Mouse (Mus musculus): ENCODE measurements around the gene Kctd4.
"Not testable (repeated sequence)": the region's sequence is repeated elsewhere in the genome, so short reads cannot be mapped to it uniquely, and the experiment has no call there.

Gene Kctd4

DNA sequence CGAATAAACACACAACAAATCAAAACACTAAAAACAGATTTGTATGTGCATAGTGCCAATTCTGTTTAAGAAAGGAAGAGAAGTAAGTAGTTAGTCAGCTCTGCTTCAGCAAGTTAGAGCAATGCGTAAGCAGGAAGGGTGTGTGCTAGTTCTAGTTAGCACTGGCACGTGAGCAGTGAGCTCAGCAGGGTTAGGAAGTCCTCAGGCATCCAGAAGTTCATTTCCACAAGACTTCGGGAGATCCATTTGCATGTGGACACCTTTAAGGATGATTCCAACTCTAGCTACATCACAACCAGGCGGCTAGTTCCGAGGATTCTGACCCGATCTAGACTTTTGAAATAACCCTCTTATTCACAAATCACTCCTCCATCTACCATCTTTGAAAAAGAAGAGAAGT, at the start of gene Kctd4:
Gene Kctd4, plus strand, starts transcription at position 244 of the 400 bp plus-strand sequence.
- DNase-seq (ENCODE audit: extremely low read depth, low read depth) = no peak

- DNase-seq (ENCODE audit: extremely low read depth, low read depth) = no peak
Observed at GRCm38 (mm10) chr14:75906931-75907330, 47.9 kb upstream of the Kctd4 start.

- DNase-seq (ENCODE audit: extremely low read depth, low read depth) = no peak
Observed at GRCm38 (mm10) chr14:75911968-75912367, 42.8 kb upstream of the Kctd4 start.

DNA sequence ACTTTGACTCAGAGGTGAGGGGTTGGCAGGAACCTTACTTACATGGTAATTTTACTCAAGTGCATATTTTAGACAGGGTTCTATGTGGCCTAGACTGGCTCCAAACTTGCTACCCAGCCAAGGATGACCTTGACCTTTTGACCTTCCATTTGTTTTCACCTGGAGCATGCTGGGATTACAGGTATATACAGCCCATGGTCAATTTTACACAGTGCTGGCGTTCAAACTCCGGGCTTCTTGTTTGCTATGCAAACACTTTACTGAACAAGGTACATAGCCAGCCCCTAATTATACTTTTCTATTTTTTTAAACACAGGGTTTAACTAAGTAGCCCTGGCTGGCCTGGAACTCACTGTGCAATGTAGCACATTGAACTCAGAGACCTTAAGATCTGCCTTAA, 42.1 kb upstream of the Kctd4 start:
- no peak for DNase-seq (ENCODE audit: extremely low read depth, low read depth)

DNA sequence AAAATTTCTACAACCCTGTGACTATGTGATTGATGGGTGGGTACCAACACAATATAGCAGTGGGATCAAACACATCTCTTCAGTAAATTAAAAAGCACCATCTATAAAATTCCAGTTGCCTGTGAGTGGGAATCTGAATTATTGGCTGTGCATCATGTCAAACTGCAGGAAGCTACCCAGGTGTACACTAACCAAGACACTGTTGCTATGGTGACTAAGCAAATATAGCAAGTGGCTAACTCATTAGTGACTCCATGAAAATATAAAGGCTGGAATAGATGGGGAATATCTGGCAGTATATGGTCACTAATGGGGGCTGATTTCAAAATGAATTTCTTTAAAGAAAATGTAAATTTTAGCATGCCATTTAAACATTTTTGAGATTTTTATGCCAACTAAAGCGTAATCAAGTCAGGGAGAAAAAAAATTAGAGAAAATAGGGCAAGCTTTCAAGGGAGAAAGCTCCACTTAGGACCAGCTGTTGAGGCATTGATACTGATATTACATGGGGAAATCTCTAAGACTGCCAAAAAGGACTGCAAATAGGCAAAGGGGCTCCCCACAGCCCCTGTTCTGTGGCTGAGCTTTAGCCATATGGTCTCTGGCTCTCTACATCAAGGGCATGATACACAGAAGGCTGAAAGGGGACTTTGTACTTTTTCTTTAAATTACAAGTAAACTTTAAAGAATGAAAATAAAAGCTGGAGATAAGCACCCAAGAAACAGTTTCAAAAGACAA, 31.3 kb upstream of the Kctd4 start:
- no peak for DNase-seq (ENCODE audit: extremely low read depth, low read depth)

GRCm38 (mm10) chr14:75929713-75930112, 25.1 kb upstream of the Kctd4 start:
- DNase-seq (ENCODE audit: extremely low read depth, low read depth) = not testable (repeated sequence)

DNA sequence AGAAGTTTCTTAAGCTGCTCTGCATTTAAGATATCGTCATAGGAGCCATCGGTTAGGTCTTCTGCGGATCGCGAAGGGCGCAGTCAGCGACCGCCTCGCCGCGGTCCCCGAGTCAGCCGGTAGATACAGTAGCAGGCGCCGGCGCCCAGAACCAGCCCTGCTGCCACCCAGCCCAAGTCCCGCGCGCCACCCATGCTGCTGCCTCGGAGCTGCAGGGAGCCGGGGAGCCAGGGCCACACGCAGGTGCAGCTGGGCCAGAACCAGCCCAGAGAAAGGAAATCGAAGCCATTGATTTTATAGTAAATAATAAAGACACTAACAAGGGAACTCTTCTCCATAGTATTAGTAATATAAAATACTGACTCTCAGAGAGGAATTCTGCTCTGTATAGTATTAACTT, 23.5 kb upstream of the Kctd4 start:
- no peak for DNase-seq (ENCODE audit: extremely low read depth, low read depth)

DNA sequence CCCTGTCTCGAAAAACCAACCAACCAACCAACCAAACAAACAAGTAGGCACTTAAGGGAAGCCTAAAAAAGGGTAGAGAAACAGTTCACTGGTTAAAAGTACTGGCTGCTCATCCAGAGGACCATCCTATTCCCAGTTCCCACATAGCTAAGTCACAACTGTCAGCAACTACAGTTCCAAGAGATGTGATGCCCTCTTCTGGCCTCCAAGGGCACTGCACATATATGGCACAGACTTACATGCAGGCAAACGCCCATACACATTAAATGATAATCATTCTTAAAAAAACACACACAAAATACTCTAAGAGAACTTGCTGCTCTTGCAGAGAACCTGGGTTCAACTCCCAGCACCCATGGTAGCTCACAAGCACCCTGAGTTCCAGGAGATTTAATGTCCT, 20.4 kb upstream of the Kctd4 start:
- peak; percentile 12 for DNase-seq (ENCODE audit: extremely low read depth, low read depth)

- DNase-seq (ENCODE audit: extremely low read depth, low read depth) = no peak
Observed at GRCm38 (mm10) chr14:75937714-75938113, 17.1 kb upstream of the Kctd4 start.

GRCm38 (mm10) chr14:75941500-75941899, 13.3 kb upstream of the Kctd4 start:
- no peak for DNase-seq (ENCODE audit: extremely low read depth, low read depth)

DNA sequence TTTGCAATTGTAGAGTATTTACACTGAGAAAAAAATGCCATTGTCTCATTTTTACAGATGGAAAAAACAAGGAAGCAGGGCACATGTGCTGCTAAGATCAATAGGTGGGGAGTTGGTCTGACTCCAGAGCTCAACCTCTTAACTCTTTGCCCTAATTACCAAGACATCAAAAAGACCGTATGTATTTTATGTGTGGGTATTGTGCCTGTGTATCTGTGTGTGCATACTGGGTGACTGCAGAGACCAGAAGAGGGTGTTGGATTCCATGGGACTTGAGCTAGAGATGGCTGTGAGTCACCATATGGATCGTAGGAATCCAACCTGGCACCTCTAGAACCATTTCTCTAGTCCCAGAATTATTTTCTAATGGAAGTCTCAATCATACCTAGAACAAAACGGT, 12.4 kb upstream of the Kctd4 start:
- no peak for DNase-seq (ENCODE audit: extremely low read depth, low read depth)

DNA sequence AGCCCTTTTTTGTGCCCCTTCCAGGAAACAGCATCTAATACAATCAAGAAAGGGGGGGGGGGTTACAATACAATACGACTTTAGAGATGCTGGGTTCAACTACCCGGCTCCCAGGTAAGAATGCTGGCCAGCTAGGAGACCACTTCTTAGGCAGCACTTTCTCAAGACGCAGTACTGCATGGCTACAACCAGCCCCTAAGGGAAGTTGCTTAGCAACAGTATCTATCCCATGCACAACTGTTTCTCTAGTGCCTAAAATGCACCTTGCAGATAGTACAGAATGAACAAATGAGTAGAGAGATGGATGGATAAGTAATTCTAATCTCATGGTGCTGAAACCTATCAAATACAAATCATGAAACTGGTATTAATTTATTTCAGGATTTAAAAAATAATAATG, 7.1 kb upstream of the Kctd4 start:
- DNase-seq (ENCODE audit: extremely low read depth, low read depth) = no peak

DNA sequence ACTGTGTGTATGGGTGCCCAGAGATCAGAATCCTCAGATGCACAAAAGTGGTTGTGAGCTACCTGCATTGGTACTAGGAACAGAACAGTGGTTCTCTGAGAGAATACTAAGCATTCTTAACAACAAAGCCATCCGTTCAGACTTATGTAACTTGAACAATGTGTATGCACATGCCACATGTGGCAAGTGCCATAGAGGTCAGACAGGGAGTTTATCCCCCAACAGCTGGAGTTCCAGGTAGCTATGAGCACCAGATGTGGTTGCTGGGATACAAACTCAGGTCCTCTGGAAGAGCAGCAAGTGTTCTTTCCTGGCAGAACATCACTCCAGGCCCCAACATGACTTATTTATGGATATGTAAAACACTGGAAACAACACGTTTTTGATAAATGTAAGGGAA, 1.8 kb upstream of the Kctd4 start:
- DNase-seq (ENCODE audit: extremely low read depth, low read depth) = no peak

DNA sequence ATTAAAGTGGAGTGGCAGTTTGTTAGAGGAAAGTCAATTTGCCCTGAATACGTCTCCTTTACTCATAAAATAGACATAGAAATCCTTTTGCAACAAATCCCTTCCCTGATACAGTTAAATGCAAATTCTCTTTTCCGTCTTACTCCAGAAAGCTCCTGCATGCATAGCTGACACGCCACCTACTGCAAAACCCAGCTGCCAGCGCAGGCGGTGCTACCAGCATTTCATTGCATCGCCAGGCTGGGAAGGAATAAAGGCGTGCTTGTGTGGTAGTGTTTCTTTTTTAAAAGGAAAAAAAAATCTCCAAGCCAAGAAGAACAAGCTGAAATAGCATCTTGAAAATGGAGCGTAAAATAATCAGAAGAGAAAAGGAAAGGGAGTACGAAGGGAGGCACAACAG, 7.4 kb downstream of the Kctd4 start:
- no peak for DNase-seq (ENCODE audit: extremely low read depth, low read depth)

DNA sequence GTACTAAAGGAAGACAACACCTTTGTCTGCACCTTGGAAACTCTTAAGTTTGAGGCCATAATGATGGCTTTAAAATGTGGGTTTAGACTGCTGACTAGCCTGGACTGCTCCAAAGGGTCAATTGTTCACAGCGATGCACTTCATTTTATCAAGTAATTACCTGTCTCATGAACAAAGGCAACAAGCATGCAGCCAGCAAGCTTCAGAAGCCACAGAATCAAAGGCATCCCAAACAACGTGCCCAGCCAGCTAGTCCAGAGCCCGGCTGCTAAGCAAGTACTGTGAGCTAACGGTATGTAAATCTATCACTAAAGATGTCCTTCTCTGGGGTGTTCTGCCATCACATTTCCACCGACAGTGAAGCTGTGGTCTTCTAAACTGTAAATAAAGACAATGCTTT, 8.4 kb downstream of the Kctd4 start:
- DNase-seq (ENCODE audit: extremely low read depth, low read depth) = no peak

- no peak for DNase-seq (ENCODE audit: extremely low read depth, low read depth)
Observed at GRCm38 (mm10) chr14:75964000-75964399, 9.2 kb downstream of the Kctd4 start.

GRCm38 (mm10) chr14:75964433-75964832, 9.6 kb downstream of the Kctd4 start:
- DNase-seq (ENCODE audit: extremely low read depth, low read depth) = no peak

GRCm38 (mm10) chr14:75967291-75967690, 12.5 kb downstream of the Kctd4 start:
- DNase-seq (ENCODE audit: extremely low read depth, low read depth) = no peak

GRCm38 (mm10) chr14:75976107-75976506, 21.3 kb downstream of the Kctd4 start:
- no peak for DNase-seq (ENCODE audit: extremely low read depth, low read depth)

GRCm38 (mm10) chr14:75981231-75981630, 26.4 kb downstream of the Kctd4 start:
- no peak for DNase-seq (ENCODE audit: extremely low read depth, low read depth)

- DNase-seq (ENCODE audit: extremely low read depth, low read depth) = no peak
Observed at GRCm38 (mm10) chr14:75983891-75984290, 29.1 kb downstream of the Kctd4 start.

- no peak for DNase-seq (ENCODE audit: extremely low read depth, low read depth)
Observed at GRCm38 (mm10) chr14:75985112-75985511, 30.3 kb downstream of the Kctd4 start.

- no peak for DNase-seq (ENCODE audit: extremely low read depth, low read depth)
Observed at GRCm38 (mm10) chr14:75986878-75987483, 32.2 kb downstream of the Kctd4 start.
